Mouse (Mus musculus) frontal cortex, adult (tissue): ENCODE measurements at regions not wholly inside any gene's neighbourhood (a gene's known extent, or its start where the extent isn't known, plus 50 kb on each side); places are given as distances from the start of the nearest gene placed in this dataset.

Source experiments
- ATAC-seq: cut with Nextera tagmentation; 2 replicates; pipeline ENCODE4 v1.9.2; 2017; ENCODE audit warnings: mild to moderate bottlenecking, moderate library complexity, mixed read lengths; ENCODE audit not compliant: low TSS enrichment

GRCm38 (mm10) chr1:148903093-148903492, 1058.0 kb downstream of the Pla2g4a start:
- no peak for ATAC-seq

- no peak for ATAC-seq
These were observed 1059.6 kb downstream of the Pla2g4a start for GRCm38 (mm10) chr1:148901319-148902033.

DNA sequence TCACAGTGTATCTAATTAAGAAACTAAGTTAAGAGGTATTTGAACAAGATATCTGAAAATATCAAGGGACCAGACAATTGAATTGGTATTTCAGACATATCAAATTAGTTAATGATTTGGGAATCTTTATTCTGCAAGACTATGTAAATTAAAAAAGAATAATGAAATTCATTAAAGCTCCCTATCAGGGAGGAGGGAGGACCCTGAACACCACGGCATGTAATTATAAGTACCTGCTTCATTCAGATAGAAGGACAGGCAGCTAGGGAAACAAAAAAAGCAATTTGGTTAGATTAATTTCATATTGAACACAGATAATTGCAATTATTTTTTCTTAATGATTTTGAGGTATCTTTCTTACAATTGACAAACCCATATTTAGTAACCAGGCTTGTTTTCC, 1090.3 kb downstream of the Pla2g4a start:
- no peak for ATAC-seq

- ATAC-seq = no peak
These were observed 1097.5 kb downstream of the Pla2g4a start for GRCm38 (mm10) chr1:148863582-148863981.

DNA sequence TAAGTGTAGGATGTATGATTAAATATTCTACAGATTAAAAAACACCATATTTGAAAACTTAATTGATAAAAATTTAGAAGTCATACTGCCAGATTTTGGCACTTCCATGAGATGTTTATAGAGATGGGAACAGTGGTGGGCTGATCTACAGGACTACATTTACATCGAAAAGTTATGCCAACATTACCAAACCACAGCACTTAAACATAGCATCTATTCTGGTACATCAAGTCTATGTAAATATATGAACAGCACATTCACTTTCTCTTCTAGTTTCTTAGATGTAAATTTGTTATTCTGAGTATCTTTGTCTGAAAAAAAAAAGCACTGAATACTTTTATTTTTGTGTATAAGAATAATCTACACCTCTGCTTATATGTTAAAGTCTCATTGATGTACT, 1108.1 kb downstream of the Pla2g4a start:
- ATAC-seq = peak; percentile 91

DNA sequence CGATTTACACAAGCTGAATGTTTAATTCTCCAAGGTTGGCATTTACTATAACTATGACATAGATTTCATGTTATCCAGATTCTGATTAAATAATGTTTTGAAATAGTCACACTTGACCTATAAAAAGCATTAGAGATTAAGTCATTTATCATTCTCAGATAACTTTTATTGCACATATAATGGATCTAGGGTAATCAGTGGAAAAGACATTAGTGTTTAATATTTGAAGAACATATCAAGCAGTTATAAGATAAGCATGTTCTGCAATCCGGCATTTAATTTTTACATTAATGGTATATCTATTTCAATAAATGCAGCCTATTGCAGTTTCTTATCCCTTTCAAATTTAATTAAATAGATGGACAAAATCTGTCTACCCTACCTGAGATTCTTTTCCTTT, 1114.5 kb downstream of the Pla2g4a start:
- ATAC-seq = no peak

GRCm38 (mm10) chr1:148823146-148823545, 1137.9 kb downstream of the Pla2g4a start:
- ATAC-seq = no peak

GRCm38 (mm10) chr1:148808707-148809106, 1152.4 kb downstream of the Pla2g4a start:
- ATAC-seq = no peak

DNA sequence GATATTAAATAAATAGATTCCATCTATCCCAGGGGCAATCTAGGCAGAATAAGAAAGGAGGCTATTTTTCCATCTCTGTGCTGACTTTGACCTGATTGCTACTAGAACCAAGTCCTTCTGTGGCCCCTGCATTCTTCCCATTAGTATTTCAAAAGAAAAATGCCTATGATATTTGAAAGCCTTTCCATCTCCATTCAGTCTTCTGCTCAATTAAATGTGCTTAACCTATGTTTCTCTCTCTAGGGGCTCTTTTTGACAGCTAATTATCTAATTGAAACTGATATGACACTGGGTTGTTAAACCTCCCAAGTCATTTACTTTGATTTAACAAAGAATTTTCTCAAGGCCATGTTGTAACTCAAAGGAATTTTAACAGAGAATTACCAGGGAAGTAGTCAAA, 1164.0 kb downstream of the Pla2g4a start:
- ATAC-seq = no peak

- ATAC-seq = peak; percentile 59; the same call in 1 of the 2 replicates
These were observed 1210.3 kb downstream of the Pla2g4a start for GRCm38 (mm10) chr1:148750806-148751205.

DNA sequence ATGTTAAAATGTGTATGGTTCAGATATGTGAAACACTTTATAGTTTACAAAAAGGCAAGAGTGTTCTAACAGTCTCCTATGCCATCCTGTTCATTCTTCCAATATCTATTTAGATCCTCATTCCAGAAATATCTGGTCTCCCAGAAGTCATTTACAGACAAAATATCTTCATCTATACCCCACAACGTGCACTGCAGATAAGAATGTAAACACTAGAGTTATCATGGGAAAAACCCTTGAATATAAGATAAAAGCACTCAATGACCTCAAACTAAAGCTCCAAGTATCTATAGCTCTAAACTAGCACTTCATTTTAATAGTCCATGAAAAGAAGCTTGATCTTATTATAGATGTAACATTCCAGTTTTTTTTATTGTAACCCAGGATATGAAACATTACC, 1239.0 kb downstream of the Pla2g4a start:
- no peak for ATAC-seq

- ATAC-seq = no peak
These were observed 1239.7 kb downstream of the Pla2g4a start for GRCm38 (mm10) chr1:148721409-148721808.

DNA sequence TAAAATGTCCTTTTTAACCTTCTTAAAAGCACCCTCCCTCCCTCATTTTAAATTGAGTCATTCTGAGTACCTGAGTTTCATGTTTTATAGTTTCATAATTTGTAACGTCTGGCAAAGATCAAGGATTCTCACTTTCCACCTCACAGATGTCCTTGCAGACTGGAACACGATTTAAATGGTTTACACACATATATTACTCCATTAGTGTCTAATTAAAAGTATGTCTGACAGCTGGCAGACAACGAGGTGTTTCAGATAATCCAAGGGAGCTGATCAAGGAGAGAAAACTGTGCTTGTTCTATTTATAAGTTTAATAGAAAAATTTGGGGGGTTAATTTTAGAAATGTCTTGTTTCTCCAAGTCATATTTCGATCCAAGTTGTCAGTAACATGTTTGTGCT, 1240.1 kb downstream of the Pla2g4a start:
- ATAC-seq = no peak

- no peak for ATAC-seq
These were observed 1253.0 kb downstream of the Pla2g4a start for GRCm38 (mm10) chr1:148708084-148708483.

GRCm38 (mm10) chr1:148707657-148708056, 1253.4 kb downstream of the Pla2g4a start:
- peak; percentile 95 for ATAC-seq

GRCm38 (mm10) chr1:148706271-148706807, 1254.8 kb downstream of the Pla2g4a start:
- no peak for ATAC-seq

DNA sequence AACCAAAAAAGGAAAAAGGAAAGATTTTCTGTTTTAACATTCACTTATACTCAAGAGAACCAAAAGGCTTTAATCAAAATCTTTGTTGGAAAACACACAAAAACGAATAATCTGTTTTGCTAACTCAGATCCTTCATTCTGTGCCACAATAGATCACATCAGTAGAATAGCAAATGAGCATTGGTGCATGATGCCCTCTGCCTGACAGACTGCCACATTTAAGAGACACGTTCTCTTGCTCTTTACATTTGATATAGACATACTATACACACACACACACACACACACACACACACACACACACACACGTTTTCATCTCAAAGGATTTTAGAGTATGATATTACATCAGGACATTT, 1260.5 kb downstream of the Pla2g4a start:
- ATAC-seq = no peak

DNA sequence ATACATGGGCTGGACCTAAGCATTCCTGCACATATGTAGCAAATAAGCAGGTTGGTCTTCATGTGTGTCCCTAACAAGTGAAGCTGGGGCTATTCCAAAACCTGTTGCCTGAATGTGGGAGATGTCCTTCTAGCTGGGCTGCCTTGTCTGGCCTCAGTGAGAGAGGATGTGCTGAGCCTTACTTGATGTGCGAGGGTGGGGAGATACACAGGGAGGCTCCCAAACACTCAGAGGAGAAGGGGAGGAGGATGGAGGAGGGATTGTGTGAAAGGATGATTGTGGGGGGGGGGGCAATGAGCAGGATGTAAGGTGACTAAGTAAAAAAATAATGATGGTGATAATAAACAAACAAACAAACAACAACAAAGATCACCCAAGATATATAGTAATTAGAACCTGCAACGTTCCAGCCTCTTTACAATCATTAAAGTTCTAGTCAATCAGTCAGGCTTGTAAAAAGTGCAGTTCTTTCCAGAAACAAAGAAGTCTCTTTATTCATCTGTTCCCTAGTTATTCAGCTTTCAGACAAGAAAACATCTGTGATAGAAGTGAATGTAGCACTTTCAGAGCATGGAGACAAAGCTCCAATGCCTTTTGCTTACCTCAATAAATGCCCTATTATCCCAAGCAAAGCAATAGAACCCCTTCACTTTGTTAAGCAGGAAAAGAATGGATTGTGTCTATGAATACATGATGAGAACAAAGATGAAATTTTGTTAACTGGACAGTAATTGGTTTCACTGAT, 1261.1 kb downstream of the Pla2g4a start:
- ATAC-seq = peak; percentile 80

- no peak for ATAC-seq
These were observed 1271.0 kb downstream of the Pla2g4a start for GRCm38 (mm10) chr1:148690085-148690484.

DNA sequence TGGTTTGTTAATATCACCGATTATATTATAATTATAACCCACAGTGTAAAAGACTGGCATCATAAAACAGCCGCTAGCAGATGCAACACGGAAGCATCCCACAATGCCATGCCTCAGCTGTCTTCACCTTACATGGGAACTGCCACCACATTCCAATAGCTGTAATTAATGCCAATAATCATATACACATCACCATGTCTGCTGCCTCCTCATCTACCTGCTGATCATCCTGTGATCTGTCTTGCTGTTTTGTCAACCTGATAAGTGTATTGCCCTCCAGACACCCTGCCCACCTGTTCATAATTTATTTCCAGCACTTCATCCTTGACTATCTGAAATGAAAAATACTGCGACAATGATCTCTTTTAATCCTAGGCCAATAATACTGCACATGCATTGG, 1271.5 kb downstream of the Pla2g4a start:
- no peak for ATAC-seq

- peak; percentile 93 for ATAC-seq
These were observed 1285.6 kb downstream of the Pla2g4a start for GRCm38 (mm10) chr1:148675516-148675915.

GRCm38 (mm10) chr1:148664409-148664808, 1296.7 kb downstream of the Pla2g4a start:
- no peak for ATAC-seq

- ATAC-seq = peak; percentile 99
These were observed 1304.1 kb downstream of the Pla2g4a start for GRCm38 (mm10) chr1:148656990-148657389.
